Mouse (Mus musculus): ENCODE measurements at regions not wholly inside any gene's neighbourhood (a gene's known extent, or its start where the extent isn't known, plus 50 kb on each side); places are given as distances from the start of the nearest gene placed in this dataset.

DNA sequence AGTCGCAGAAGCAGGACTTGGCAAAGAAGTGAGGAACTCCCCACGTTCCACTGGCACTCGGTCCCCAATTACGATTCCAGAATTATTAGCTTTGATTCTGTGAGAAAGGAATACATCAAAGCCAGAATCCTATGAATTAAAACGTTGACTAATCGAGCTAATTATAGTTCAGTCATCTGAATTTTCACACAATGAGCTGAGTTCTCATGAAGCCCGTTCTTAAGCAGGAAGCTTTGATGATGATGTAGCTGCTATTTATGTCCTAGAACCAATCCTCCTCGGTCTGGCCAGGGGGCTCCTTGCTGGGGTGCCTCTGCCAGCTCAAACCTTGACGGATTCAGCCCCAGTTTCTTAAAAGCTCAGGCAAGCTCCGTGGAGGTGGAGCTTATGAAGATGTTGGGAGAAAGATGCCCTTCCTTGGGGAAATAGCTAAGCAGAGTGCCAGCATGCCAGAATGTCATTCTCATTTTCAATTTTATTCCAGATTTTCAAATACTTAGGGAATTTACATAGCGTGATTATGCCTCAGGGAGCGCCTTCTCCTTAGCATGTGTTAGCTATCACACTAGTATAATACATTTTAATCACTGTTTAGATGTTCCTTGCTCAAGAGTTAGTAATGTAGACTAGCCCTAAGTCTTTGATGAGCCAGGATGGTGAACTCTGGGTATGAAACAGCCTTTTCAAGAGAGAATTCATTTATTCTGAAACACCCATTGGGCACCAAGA lies 65.5 kb upstream of the Ppm1b start:
- H3K36me3 ChIP-seq (ENCODE audit: control insufficient read depth, insufficient read depth, low read length, poor library complexity, severe bottlenecking), result no peaks in the 10 kb centered on the region
- peaks cover 4% of the 10 kb centered on the region; the same call in 1 of the 2 replicates for H3K9me3 ChIP-seq (replicated peaks; ENCODE audit: control insufficient read depth, insufficient read depth, low read length, poor library complexity, severe bottlenecking)
- H3K4me3 ChIP-seq (ENCODE audit: low read depth, low read length), result no peak overlapping the region
- no peak overlapping the region for H3K27ac ChIP-seq (ENCODE audit: insufficient read depth, low read length)
- H3K27me3 ChIP-seq (ENCODE audit: control insufficient read depth, insufficient read depth, low read length, poor library complexity, severe bottlenecking), result no peaks in the 10 kb centered on the region
- no peaks in the 10 kb centered on the region for H3K4me1 ChIP-seq (ENCODE audit: control insufficient read depth, insufficient read depth, low read length)
- no peak for TF ChIP-seq CTCF (IDR thresholded peaks at IDR 0.05; ENCODE audit: low read depth, low read length)
- H3K9ac ChIP-seq (ENCODE audit: low read depth, poor library complexity, severe bottlenecking), result no peak overlapping the region

DNA sequence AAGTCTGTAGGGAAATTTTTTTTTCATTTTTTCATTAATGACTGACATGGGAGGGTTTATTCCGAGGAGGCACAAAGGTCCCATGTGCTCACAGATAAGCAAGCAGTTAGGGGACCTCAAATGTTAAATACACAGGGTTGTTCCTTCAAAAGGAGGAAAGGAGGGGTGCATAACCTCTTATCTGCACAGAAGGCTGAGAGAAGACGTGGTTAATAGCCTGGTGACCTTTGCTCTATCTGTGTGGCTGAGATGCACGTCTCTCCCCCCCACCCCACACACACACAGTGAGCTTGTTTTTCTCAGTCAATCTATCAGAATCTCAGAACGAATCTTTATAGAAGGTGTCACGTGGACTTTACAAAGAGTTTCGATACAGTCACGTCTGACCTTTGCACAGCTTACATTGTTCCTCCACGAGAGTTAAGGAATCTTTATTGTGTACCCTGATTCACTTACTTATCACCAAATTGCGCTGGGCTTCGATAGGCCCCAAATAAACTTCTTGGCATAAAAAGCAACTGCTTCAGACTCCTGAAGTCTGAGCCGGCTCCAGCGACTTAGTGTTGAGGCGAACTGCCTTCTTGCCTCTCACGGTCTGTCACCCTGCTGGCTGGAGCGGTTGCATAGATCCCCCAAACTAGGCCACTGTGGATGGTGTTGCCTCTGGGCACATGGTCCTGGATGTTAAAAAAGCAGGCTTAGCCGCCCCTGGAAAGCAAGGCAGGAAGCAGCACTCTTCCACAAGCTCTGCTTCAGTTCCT lies 63.1 kb upstream of the Ppm1b start:
- Histone ChIP-seq H3K9me3 (replicated peaks; ENCODE audit: control insufficient read depth, insufficient read depth, low read length, poor library complexity, severe bottlenecking) (peaks cover 10% of the 10 kb centered on the region), H3K9ac (ENCODE audit: low read depth, poor library complexity, severe bottlenecking) (no peak overlapping the region), H3K27me3 (ENCODE audit: control insufficient read depth, insufficient read depth, low read length, poor library complexity, severe bottlenecking) (no peaks in the 10 kb centered on the region), H3K36me3 (ENCODE audit: control insufficient read depth, insufficient read depth, low read length, poor library complexity, severe bottlenecking) (no peaks in the 10 kb centered on the region), H3K27ac (ENCODE audit: insufficient read depth, low read length) (no peak overlapping the region), H3K4me3 (ENCODE audit: low read depth, low read length) (no peak overlapping the region), H3K4me1 (ENCODE audit: control insufficient read depth, insufficient read depth, low read length) (no peaks in the 10 kb centered on the region)
- TF ChIP-seq EP300 (IDR thresholded peaks at IDR 0.05; ENCODE audit: insufficient read depth, low read depth, low read length), result no peak
- TF ChIP-seq POLR2A (IDR thresholded peaks at IDR 0.05; ENCODE audit: insufficient read depth, low read length), result no peak
- no peak for TF ChIP-seq CTCF (IDR thresholded peaks at IDR 0.05; ENCODE audit: low read depth, low read length)

DNA sequence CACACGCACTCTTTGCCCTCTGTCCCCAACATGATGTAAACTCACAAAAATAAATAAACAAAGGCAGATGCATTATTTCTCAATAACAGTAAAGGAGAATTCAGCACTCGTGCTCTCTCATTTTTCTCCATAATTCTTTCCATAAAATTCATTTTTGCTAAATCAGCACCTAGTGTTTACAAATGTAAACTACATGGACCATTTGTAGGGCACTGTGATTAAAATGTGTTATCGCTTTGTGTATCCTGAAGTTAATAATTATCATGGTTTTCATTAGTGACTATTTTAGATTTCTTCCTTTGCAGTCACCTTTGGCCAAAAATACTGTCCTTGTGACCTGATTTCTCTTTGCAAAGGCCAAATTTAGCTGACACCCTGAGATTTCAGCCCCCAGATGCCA lies 61.0 kb upstream of the Ppm1b start:
- H3K9me3 ChIP-seq (replicated peaks; ENCODE audit: control insufficient read depth, insufficient read depth, low read length, poor library complexity, severe bottlenecking), result peaks cover 21% of the 10 kb centered on the region

DNA sequence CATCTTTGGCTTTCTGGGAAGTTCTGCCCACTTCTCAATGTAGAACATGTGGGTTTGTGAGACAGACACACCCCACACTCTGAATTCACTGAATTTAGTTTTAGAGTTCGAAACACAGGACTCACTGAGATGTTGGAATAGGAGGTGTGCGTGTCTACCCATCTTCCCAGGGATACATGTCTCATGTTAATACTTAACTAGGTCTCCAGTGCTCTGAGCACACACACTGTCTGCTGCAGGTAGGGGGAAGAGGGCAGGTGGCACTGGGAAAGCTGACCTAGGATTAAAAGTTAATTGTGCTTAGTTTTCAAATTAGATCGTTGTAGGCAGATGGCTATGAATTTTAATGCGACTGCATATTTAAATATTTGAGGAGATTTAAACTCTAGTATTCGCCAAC lies 60.0 kb upstream of the Ppm1b start:
- Histone ChIP-seq H3K4me1 (ENCODE audit: control insufficient read depth, insufficient read depth, low read length) (no peaks in the 10 kb centered on the region), H3K9ac (ENCODE audit: low read depth, poor library complexity, severe bottlenecking) (no peak overlapping the region), H3K27ac (ENCODE audit: insufficient read depth, low read length) (no peak overlapping the region), H3K27me3 (ENCODE audit: control insufficient read depth, insufficient read depth, low read length, poor library complexity, severe bottlenecking) (no peaks in the 10 kb centered on the region), H3K36me3 (ENCODE audit: control insufficient read depth, insufficient read depth, low read length, poor library complexity, severe bottlenecking) (no peaks in the 10 kb centered on the region), H3K9me3 (replicated peaks; ENCODE audit: control insufficient read depth, insufficient read depth, low read length, poor library complexity, severe bottlenecking) (peaks cover 21% of the 10 kb centered on the region), H3K4me3 (ENCODE audit: low read depth, low read length) (no peak overlapping the region)
- no peak for TF ChIP-seq CTCF (IDR thresholded peaks at IDR 0.05; ENCODE audit: low read depth, low read length)

More for the DNA sequence above, 61.0 kb upstream of the Ppm1b start:
- H3K4me1 ChIP-seq (ENCODE audit: control insufficient read depth, insufficient read depth, low read length), result no peaks in the 10 kb centered on the region
- H3K9ac ChIP-seq (ENCODE audit: low read depth, poor library complexity, severe bottlenecking), result no peak overlapping the region
- H3K36me3 ChIP-seq (ENCODE audit: control insufficient read depth, insufficient read depth, low read length, poor library complexity, severe bottlenecking), result no peaks in the 10 kb centered on the region
- no peak overlapping the region for H3K4me3 ChIP-seq (ENCODE audit: low read depth, low read length)
- no peak for TF ChIP-seq POLR2A (IDR thresholded peaks at IDR 0.05; ENCODE audit: insufficient read depth, low read length)
- TF ChIP-seq EP300 (IDR thresholded peaks at IDR 0.05; ENCODE audit: insufficient read depth, low read depth, low read length), result no peak
- no peak for TF ChIP-seq CTCF (IDR thresholded peaks at IDR 0.05; ENCODE audit: low read depth, low read length)
- H3K27ac ChIP-seq (ENCODE audit: insufficient read depth, low read length), result no peak overlapping the region
- H3K27me3 ChIP-seq (ENCODE audit: control insufficient read depth, insufficient read depth, low read length, poor library complexity, severe bottlenecking), result no peaks in the 10 kb centered on the region

DNA sequence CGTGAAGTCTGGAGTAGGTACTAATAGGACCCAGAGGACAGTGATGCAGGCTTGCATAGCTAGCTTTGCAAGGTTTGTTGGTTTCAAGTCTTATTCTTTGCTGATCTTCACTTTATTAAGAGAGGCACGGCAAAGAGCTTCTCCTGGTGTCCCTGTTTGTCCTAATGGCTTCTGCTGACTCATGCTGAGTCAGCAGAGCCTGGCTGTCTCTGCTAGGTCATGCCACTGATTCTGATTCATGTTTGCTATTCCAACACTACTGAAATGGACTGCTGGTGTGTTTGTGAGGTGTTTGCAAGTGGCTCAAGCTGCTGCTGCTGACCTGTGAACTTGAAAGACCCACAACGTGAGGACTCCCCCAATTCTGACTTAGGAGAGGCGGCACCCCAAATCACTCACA lies 58.1 kb upstream of the Ppm1b start:
- no peak for TF ChIP-seq CTCF (IDR thresholded peaks at IDR 0.05; ENCODE audit: low read depth, low read length)
- no peak for TF ChIP-seq POLR2A (IDR thresholded peaks at IDR 0.05; ENCODE audit: insufficient read depth, low read length)
- no peak for TF ChIP-seq EP300 (IDR thresholded peaks at IDR 0.05; ENCODE audit: insufficient read depth, low read depth, low read length)
- no peaks in the 10 kb centered on the region for H3K36me3 ChIP-seq (ENCODE audit: control insufficient read depth, insufficient read depth, low read length, poor library complexity, severe bottlenecking)
- no peaks in the 10 kb centered on the region for H3K4me1 ChIP-seq (ENCODE audit: control insufficient read depth, insufficient read depth, low read length)
- H3K9me3 ChIP-seq (replicated peaks; ENCODE audit: control insufficient read depth, insufficient read depth, low read length, poor library complexity, severe bottlenecking), result peaks cover 21% of the 10 kb centered on the region
- H3K27me3 ChIP-seq (ENCODE audit: control insufficient read depth, insufficient read depth, low read length, poor library complexity, severe bottlenecking), result no peaks in the 10 kb centered on the region
- H3K9ac ChIP-seq (ENCODE audit: low read depth, poor library complexity, severe bottlenecking), result no peak overlapping the region
- no peak overlapping the region for H3K4me3 ChIP-seq (ENCODE audit: low read depth, low read length)
- H3K27ac ChIP-seq (ENCODE audit: insufficient read depth, low read length), result 0 out of 2 replicates have a peak overlapping the region, but pooled peaks have one; percentile 42

DNA sequence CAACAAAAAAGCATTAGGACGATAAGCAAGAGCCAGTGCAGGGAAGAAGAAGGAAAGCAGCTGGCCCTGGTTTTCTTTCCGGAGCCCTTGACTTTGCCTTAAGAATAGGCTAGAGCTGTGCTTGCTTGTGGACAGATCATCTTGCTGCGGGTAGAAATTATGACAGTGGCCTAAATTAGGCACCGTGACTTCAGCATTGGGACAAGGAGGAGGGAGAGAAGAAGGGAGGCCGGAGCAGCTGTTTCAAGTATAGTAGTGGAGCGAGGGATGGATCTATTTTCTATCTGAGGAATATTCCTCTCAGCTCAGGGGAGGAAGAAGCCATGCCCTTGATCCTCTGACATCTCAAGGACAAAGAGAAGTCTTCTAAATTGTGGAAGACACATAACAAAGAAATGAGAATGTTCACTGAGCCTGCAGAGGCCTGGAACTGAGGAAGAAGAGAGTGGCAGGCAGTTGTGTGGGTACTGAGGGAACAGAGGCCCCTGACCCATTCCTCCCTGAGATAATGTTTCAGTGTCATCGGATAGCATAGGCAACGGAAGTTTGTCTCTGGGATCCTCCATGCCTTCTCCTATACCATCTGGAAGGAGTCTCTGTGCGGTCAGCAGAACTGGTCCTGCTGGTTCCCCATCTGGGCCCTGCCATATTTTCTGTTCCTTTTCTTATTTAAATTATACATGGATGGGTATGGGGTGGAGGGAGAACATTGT lies 52.8 kb upstream of the Ppm1b start:
- peaks cover 8% of the 10 kb centered on the region for H3K9me3 ChIP-seq (replicated peaks; ENCODE audit: control insufficient read depth, insufficient read depth, low read length, poor library complexity, severe bottlenecking)
- H3K27ac ChIP-seq (ENCODE audit: insufficient read depth, low read length), result no peak overlapping the region
- no peaks in the 10 kb centered on the region for H3K36me3 ChIP-seq (ENCODE audit: control insufficient read depth, insufficient read depth, low read length, poor library complexity, severe bottlenecking)
- H3K4me1 ChIP-seq (ENCODE audit: control insufficient read depth, insufficient read depth, low read length), result no peaks in the 10 kb centered on the region
- no peak overlapping the region for H3K4me3 ChIP-seq (ENCODE audit: low read depth, low read length)
- TF ChIP-seq CTCF (IDR thresholded peaks at IDR 0.05; ENCODE audit: low read depth, low read length) (no peak), EP300 (IDR thresholded peaks at IDR 0.05; ENCODE audit: insufficient read depth, low read depth, low read length) (no peak), POLR2A (IDR thresholded peaks at IDR 0.05; ENCODE audit: insufficient read depth, low read length) (no peak)
- H3K27me3 ChIP-seq (ENCODE audit: control insufficient read depth, insufficient read depth, low read length, poor library complexity, severe bottlenecking), result no peaks in the 10 kb centered on the region
- H3K9ac ChIP-seq (ENCODE audit: low read depth, poor library complexity, severe bottlenecking), result no peak overlapping the region
